Mouse (Mus musculus) thymus, postnatal 0 days (tissue): Measurements from ENCODE around the gene Plxna4. TPM values are rescaled to one million over a fixed set of nuclear protein-coding genes. Genes with fewer than 3 reads are reported as not detected.
"Not testable (repeated sequence)": the region's sequence is repeated elsewhere in the genome, so short reads cannot be mapped to it uniquely, and the experiment has no call there.

Source experiments
- DNase-seq: peaks from one replicate; pipeline ENCODE4 v3.0.0-alpha.2; 2015; ENCODE audit warnings: low spot score
- polyA plus RNA-seq: library from polyadenylated mRNA; unstranded; fragments of >200 nt; fragmentation: Nextera tagmentation; extraction: Ambion mirVana; gene quantifications from 2 replicates; pipeline ENCODE4 v1.2.1, GENCODE M21; 2015

The Plxna4 gene
- polyA plus RNA-seq, 1 experiment from 2014 or later, result 0.18 TPM

GRCm38 (mm10) chr6:32544021-32544420 is 44.0 kb downstream of the Plxna4 start:
- no peak for DNase-seq

GRCm38 (mm10) chr6:32540155-32540554 is 47.8 kb downstream of the Plxna4 start:
- no peak for DNase-seq

- no peak for DNase-seq
These were observed 53.8 kb downstream of the Plxna4 start for GRCm38 (mm10) chr6:32533962-32534740.

- DNase-seq, result no peak
These were observed 59.9 kb downstream of the Plxna4 start for GRCm38 (mm10) chr6:32528081-32528570.

GRCm38 (mm10) chr6:32527518-32527917 is 60.5 kb downstream of the Plxna4 start:
- no peak for DNase-seq

GRCm38 (mm10) chr6:32526762-32527161 is 61.2 kb downstream of the Plxna4 start:
- no peak for DNase-seq

- DNase-seq, result no peak
These were observed 67.9 kb downstream of the Plxna4 start for GRCm38 (mm10) chr6:32520097-32520496.

GRCm38 (mm10) chr6:32518617-32519016 is 69.4 kb downstream of the Plxna4 start:
- DNase-seq, result no peak

- DNase-seq, result no peak
These were observed 73.9 kb downstream of the Plxna4 start for GRCm38 (mm10) chr6:32514096-32514495.

- DNase-seq, result no peak
These were observed 76.0 kb downstream of the Plxna4 start for GRCm38 (mm10) chr6:32512010-32512409.

GRCm38 (mm10) chr6:32510924-32511323 is 77.1 kb downstream of the Plxna4 start:
- DNase-seq, result no peak

- no peak for DNase-seq
These were observed 77.5 kb downstream of the Plxna4 start for GRCm38 (mm10) chr6:32510491-32510890.

- no peak for DNase-seq
These were observed 78.9 kb downstream of the Plxna4 start for GRCm38 (mm10) chr6:32509046-32509445.

GRCm38 (mm10) chr6:32504963-32505362 is 83.0 kb downstream of the Plxna4 start:
- DNase-seq, result no peak

- not testable (repeated sequence) for DNase-seq
These were observed 86.8 kb downstream of the Plxna4 start for GRCm38 (mm10) chr6:32501186-32501585.

GRCm38 (mm10) chr6:32498106-32498505 is 89.9 kb downstream of the Plxna4 start:
- no peak for DNase-seq

GRCm38 (mm10) chr6:32496109-32496508 is 91.9 kb downstream of the Plxna4 start:
- no peak for DNase-seq

- DNase-seq, result no peak
These were observed 92.5 kb downstream of the Plxna4 start for GRCm38 (mm10) chr6:32495532-32495931.

- no peak for DNase-seq
These were observed 94.4 kb downstream of the Plxna4 start for GRCm38 (mm10) chr6:32493557-32493956.

- no peak for DNase-seq
These were observed 100.9 kb downstream of the Plxna4 start for GRCm38 (mm10) chr6:32487121-32487520.

- DNase-seq, result no peak
These were observed 105.5 kb downstream of the Plxna4 start for GRCm38 (mm10) chr6:32482469-32482868.

GRCm38 (mm10) chr6:32480741-32481140 is 107.3 kb downstream of the Plxna4 start:
- no peak for DNase-seq

GRCm38 (mm10) chr6:32479765-32480164 is 108.2 kb downstream of the Plxna4 start:
- no peak for DNase-seq
